Mouse (Mus musculus) lung, postnatal 0 days (tissue): ENCODE measurements around the gene Hoxa7. TPM values are rescaled to one million over a fixed set of nuclear protein-coding genes. Genes with fewer than 3 reads are reported as not detected.

ENCODE experiments used
- ATAC-seq: fragments of 200-750 bp; cut with Nextera tagmentation; 2 replicates; pipeline ENCODE4 v1.8.0; 2017; ENCODE audit warnings: moderate library complexity
- DNase-seq: peaks from one replicate; pipeline ENCODE4 v3.0.0-alpha.2; 2016; ENCODE audit warnings: low spot score
- H3K27ac ChIP-seq: fragments of 300-500 bp; sonication (generic); 2 replicates; pipeline ENCODE4 v1.5.1; 2014; ENCODE audit warnings: antibody characterized with exemption, mild to moderate bottlenecking, low read length, mixed read lengths
- H3K27me3 ChIP-seq: fragments of 300-500 bp; sonication (generic); replicated peaks from 2 replicates; pipeline ENCODE4 v1.6.1; 2014; ENCODE audit warnings: low read length, mixed read lengths; ENCODE audit not compliant: insufficient read depth
- H3K36me3 ChIP-seq: fragments of 300-500 bp; sonication (generic); 2 replicates; pipeline ENCODE4 v1.6.1; 2014; ENCODE audit warnings: low read length, mixed read lengths; ENCODE audit not compliant: insufficient read depth
- H3K4me1 ChIP-seq: fragments of 300-500 bp; sonication (generic); 2 replicates; pipeline ENCODE4 v1.6.1; 2014; ENCODE audit warnings: antibody characterized with exemption, low read depth, low read length, mixed read lengths; ENCODE audit not compliant: insufficient read depth
- H3K4me2 ChIP-seq: fragments of 300-500 bp; sonication (generic); replicated peaks from 2 replicates; pipeline ENCODE4 v1.6.1; 2014; ENCODE audit warnings: low read depth, mild to moderate bottlenecking, low read length, moderate library complexity, mixed read lengths
- H3K4me3 ChIP-seq: fragments of 300-500 bp; sonication (generic); 2 replicates; pipeline ENCODE4 v1.5.1; 2014; ENCODE audit warnings: low read depth, low read length
- H3K9ac ChIP-seq: fragments of 300-500 bp; sonication (generic); replicated peaks from 2 replicates; pipeline ENCODE4 v1.6.1; 2014; ENCODE audit warnings: low read depth, mild to moderate bottlenecking
- H3K9me3 ChIP-seq: fragments of 300-500 bp; sonication (generic); 2 replicates; pipeline ENCODE4 v1.6.1; 2016; ENCODE audit warnings: low read length, mixed read lengths
- CTCF ChIP-seq: IDR thresholded peaks from 2 replicates; pipeline ENCODE4 v1.5.1; 2016; ENCODE audit warnings: antibody characterized with exemption, mild to moderate bottlenecking
- EP300 ChIP-seq: IDR thresholded peaks from 2 replicates; pipeline ENCODE4 v1.6.1; 2016; ENCODE audit warnings: antibody characterized with exemption, mild to moderate bottlenecking, control low read depth
- WGBS: fragments of 180-500 bp; shearing (Covaris S2); extraction: QIAGEN DNeasy Blood & Tissue Kit; methylation state at CpG from one replicate; pipeline ENCODE4 v1.1.7; 2014; 5-methylcytosine and 5-hydroxymethylcytosine counted together
- polyA plus RNA-seq: library from polyadenylated mRNA; unstranded; fragments of >200 nt; fragmentation: Nextera tagmentation; extraction: Ambion mirVana; gene quantifications from 2 replicates; pipeline ENCODE4 v1.2.1, GENCODE M21; 2015

Gene Hoxa7
- polyA plus RNA-seq, 1 experiment from 2014 or later = 8.7 TPM

DNA sequence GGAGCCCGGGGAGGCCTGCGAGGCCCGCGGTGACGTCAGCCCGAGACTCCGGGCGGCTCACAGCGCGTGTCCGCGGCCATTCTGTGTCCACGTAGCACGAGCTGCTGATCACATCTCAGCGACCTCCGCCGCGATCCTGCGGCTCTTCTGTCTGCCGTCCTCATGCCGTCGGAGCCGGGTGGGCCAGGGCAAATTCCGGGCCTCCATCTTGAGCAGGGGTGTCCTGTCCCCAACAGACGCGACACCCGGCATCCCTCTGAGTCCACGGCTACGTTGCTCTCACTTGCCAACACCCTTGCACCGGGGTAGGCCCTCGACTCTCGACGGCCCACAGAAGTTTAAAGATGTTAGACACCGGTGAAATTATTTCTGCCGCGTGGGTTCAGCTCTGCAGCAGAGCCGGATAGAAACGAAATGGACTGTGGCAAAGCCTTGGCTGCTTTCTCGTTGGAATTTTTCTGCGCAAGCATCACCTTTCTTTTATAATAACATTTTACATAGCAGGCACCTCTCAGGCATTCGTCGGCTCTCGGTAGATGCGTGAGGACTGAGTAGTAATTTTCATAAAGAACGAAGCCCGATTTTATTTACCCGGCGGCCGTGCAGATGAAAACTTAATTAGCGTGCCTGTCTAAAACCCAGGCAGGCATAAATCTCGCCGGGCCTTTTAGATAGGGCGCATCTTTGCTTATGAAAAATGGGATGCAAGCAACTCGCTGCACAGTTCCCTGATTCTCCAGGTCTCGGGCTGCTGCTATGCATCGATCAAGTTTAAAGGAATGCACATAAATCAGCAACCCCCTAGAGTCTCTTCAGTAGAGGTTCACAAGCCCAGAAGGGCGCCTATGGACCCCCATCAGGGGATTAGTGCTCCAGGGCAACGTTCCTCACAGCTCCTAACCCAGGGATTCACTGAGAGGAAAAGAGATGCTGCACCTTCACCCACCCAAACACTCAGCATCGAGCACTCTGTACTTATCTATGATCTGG is 32.2 kb upstream of the Hoxa7 start:
- DNase-seq (no peak), ATAC-seq (no peak)
- H3K36me3 ChIP-seq = no peaks in the 10 kb centered on the region
- H3K4me1 ChIP-seq = no peaks in the 10 kb centered on the region
- H3K9ac ChIP-seq = no peak overlapping the region
- H3K27me3 ChIP-seq = peaks cover 87% of the 10 kb centered on the region
- no peaks in the 10 kb centered on the region for H3K9me3 ChIP-seq
- no peak overlapping the region for H3K27ac ChIP-seq
- TF ChIP-seq CTCF = no peak
- no peak for TF ChIP-seq EP300
- no peak overlapping the region for H3K4me2 ChIP-seq
- H3K4me3 ChIP-seq = peak overlapping the region; percentile 12; the same call in 1 of the 2 replicates
- 2% methylated on average over 59 of the region's 59 CpGs for WGBS

DNA sequence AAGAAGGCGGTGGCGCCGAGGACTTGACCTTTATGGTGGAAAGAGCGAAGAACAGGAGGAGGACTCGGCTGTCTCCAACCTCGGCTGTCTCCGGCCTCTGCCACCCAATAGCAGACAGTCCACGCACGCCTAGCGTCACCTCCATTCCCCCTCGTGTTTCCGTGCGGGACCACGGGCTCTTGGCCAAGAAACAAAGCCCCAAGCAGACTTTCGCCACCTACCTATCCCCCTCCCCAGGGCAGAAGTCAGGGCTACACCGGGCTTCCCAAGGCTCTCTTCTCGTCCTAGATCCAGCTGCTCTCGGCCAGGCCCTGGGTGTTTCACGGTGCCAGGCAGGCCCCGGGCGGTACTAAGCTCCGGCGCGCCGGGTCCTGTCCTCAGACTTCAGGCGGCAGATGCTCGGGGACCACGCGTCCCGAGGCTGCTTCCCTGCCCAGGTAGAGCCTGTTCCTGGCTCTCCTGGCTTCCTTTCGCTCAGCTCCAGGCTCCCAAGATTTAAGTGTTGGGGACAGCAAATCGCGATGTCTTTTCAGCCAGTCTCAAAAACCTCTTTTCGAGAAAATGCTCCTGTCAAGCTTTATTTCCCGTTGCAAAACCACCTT is 31.2 kb upstream of the Hoxa7 start:
- 2% methylated on average over 35 of the region's 35 CpGs for WGBS
- Histone ChIP-seq H3K4me3 (no peak overlapping the region), H3K4me1 (no peaks in the 10 kb centered on the region), H3K36me3 (no peaks in the 10 kb centered on the region), H3K9ac (no peak overlapping the region), H3K27ac (no peak overlapping the region), H3K9me3 (no peaks in the 10 kb centered on the region), H3K4me2 (no peak overlapping the region), H3K27me3 (peaks cover 88% of the 10 kb centered on the region)
- TF ChIP-seq EP300 = no peak
- no peak for TF ChIP-seq CTCF
- no peak for DNase-seq
- no peak; the same call in 1 of the 2 replicates for ATAC-seq

DNA sequence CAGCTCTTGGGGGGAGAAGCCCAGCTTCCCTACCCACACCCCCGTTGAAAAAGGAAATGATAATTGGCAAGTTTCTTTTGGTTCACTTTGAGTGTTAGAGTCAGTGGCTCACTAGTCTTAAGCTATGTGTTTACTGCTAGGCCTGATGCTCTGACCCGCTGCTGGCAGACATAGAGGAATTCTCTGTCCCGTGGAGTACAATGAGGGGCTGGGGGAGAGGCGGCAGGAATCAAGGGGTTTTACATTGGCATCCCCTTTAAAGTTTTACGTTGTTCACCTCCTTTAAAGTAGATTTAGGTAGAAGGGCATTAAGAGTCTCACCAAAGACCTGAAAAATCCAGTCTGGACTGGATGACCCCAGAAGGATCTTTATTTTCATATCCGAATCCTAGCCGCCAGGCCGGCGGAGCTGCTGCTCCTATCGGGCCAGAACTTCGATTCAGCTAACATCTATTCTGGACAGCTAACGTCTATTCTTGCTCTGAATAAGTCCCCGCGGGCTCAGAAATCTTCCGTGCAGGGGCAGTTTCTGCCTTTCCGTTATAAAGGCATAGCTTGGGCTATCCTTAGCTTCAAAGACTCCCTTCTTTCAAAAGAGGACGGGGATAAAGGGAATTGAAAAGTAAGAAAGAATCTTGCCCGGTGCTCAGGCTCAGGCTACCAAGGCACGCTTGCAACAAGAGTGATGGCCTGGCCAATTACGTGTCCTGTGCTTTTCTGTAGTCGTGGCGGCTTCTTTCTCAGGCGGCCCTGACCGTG is 30.5 kb upstream of the Hoxa7 start:
- ATAC-seq (no peak), DNase-seq (no peak)
- Histone ChIP-seq H3K4me3 (no peak overlapping the region), H3K27ac (no peak overlapping the region), H3K9me3 (no peaks in the 10 kb centered on the region), H3K36me3 (no peaks in the 10 kb centered on the region), H3K4me1 (no peaks in the 10 kb centered on the region), H3K27me3 (peaks cover 86% of the 10 kb centered on the region), H3K4me2 (no peak overlapping the region), H3K9ac (no peak overlapping the region)
- TF ChIP-seq CTCF = no peak
- 6% methylated on average over 24 of the region's 24 CpGs for WGBS

DNA sequence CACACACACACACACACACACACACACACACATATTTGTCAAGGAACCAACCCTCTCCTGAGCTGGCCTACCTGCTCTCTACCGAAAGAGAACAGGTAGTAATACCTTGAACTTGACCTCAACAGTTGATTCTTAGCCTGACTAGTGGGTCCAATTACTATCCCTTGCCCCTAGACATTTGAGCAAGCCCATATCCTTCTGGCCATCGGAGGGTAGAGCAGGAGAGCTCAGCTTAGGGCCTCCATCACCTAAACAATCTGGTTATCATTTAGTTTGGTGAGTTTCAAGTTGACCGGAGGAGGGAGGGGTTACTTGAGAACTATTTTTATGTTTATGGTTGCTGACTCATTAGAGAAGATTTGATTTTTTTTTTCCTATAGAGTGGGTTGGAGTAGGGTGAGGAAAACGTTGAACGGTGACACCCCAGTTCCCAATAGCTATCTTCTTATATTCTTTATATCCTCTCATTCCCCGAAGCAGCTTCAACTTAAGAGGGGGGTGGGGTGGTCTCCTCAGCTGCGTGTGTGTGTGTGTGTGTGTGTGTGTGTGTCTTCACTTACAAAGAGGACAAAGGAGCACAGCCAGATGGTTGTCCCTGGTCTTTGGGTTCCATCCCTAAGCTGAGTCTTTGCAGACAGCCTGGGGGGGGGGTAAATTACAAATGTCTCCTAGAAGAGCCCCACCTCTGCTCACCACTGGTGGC is 29.7 kb upstream of the Hoxa7 start:
- no peaks in the 10 kb centered on the region for H3K4me1 ChIP-seq
- DNase-seq (no peak), ATAC-seq (no peak)
- no peak overlapping the region for H3K4me2 ChIP-seq
- no peaks in the 10 kb centered on the region for H3K9me3 ChIP-seq
- H3K4me3 ChIP-seq = no peak overlapping the region
- no peaks in the 10 kb centered on the region for H3K36me3 ChIP-seq
- WGBS = 12% methylated on average over 7 of the region's 7 CpGs
- H3K27me3 ChIP-seq = peaks cover 86% of the 10 kb centered on the region
- H3K9ac ChIP-seq = no peak overlapping the region
- no peak overlapping the region for H3K27ac ChIP-seq
- TF ChIP-seq CTCF (no peak), EP300 (no peak)

DNA sequence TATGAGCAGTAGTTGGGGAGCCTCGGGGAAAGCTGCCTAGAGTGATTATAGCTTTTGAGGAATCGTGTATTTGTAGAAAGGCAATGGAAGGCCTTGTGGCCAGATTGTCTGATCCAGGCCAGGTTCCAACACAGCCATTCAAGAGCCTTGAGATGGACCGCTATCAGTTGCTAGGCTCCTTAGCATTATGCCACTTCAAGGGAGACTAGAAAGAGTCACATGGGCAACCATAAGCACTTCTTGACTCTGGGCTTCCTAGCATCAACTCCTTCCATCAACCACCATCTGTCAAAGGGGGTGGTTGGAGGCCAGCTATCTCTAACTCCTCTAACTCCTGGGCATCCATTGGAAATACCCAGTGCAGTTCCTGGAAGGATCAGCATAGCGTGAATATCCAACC is 28.2 kb upstream of the Hoxa7 start:
- H3K27me3 ChIP-seq = peaks cover 88% of the 10 kb centered on the region
- no peak overlapping the region for H3K27ac ChIP-seq
- ATAC-seq (no peak), DNase-seq (no peak)
- no peaks in the 10 kb centered on the region for H3K9me3 ChIP-seq
- 4% methylated on average over 4 of the region's 4 CpGs for WGBS
- H3K36me3 ChIP-seq = no peaks in the 10 kb centered on the region
- no peak overlapping the region for H3K4me2 ChIP-seq
- H3K9ac ChIP-seq = no peak overlapping the region
- no peak overlapping the region for H3K4me3 ChIP-seq
- no peak for TF ChIP-seq CTCF
- no peak for TF ChIP-seq EP300
- H3K4me1 ChIP-seq = no peaks in the 10 kb centered on the region
